Mouse (Mus musculus) CH12.LX (cell line): ENCODE results near the gene Xpo6. TPM values are rescaled to one million over a fixed set of nuclear protein-coding genes. Genes with fewer than 3 reads are reported as not detected.

Experiments
- DNase-seq: peaks from one replicate; pipeline ENCODE4 v3.0.0-alpha.2; 2013; ENCODE audit errors: extremely low read depth
- H3K27ac ChIP-seq: 2 replicates; pipeline ENCODE4 v1.5.1; 2012; ENCODE audit warnings: low read depth, mild to moderate bottlenecking, control low read depth, moderate library complexity; ENCODE audit not compliant: insufficient read depth
- H3K27me3 ChIP-seq: replicated peaks from 2 replicates; pipeline ENCODE3; 2012; ENCODE audit warnings: inconsistent platforms
- H3K36me3 ChIP-seq, 2 experiments: replicated peaks in 1 of 2; 2 replicates each; pipeline versions ENCODE3 to v1.6.1; 2012; ENCODE audit warnings: inconsistent platforms in 1 of 2, low read length in 1 of 2, mild to moderate bottlenecking in 1 of 2, mixed read lengths in 1 of 2, moderate library complexity in 1 of 2; ENCODE audit not compliant: control insufficient read depth in 1 of 2, insufficient read depth in 1 of 2
- H3K4me1 ChIP-seq, 2 experiments: 2 replicates each; pipeline ENCODE4 v1.6.1; 2012; ENCODE audit warnings: inconsistent platforms in 1 of 2, moderate library complexity in 1 of 2; ENCODE audit not compliant: insufficient read depth in 2 of 2, control insufficient read depth in 1 of 2
- H3K4me2 ChIP-seq: 2 replicates; pipeline ENCODE4 v1.6.1; 2012; ENCODE audit warnings: low read depth, mild to moderate bottlenecking, control low read depth; ENCODE audit not compliant: poor library complexity, insufficient read depth, severe bottlenecking
- H3K4me3 ChIP-seq, 3 experiments: fragments of 150-350 bp in 1 of 3; sonication (generic) in 1 of 3; replicated peaks in 1 of 3; 2 replicates each; pipeline versions ENCODE3 to v1.5.1; 2011 to 2012; ENCODE audit warnings: low read depth in 2 of 3, low read length in 2 of 3, mild to moderate bottlenecking in 2 of 3, moderate library complexity in 2 of 3, control low read depth in 1 of 3, improper control_type of control experiment in 1 of 3, inconsistent platforms in 1 of 3, mixed read lengths in 1 of 3; ENCODE audit not compliant: poor library complexity in 1 of 3
- H3K79me2 ChIP-seq: replicated peaks from 2 replicates; pipeline ENCODE4 v1.6.1; 2012; ENCODE audit warnings: mild to moderate bottlenecking, moderate library complexity; ENCODE audit not compliant: control insufficient read depth, poor library complexity, insufficient read depth, severe bottlenecking; ENCODE audit errors: extremely low read depth
- H3K9ac ChIP-seq: 2 replicates; pipeline ENCODE4 v1.6.1; 2012; ENCODE audit warnings: low read depth, mild to moderate bottlenecking, control low read depth, moderate library complexity; ENCODE audit not compliant: insufficient read depth
- H3K9me3 ChIP-seq: replicated peaks from 2 replicates; pipeline ENCODE3; 2012; ENCODE audit warnings: low read length, inconsistent platforms, mixed read lengths
- CHD1 ChIP-seq: IDR thresholded peaks from 2 replicates; pipeline ENCODE4 v1.6.1; 2012; ENCODE audit warnings: low read depth, low read length, improper control_type of control experiment, inconsistent platforms
- CHD2 ChIP-seq: IDR thresholded peaks from 2 replicates; pipeline ENCODE4 v1.6.1; 2011; ENCODE audit warnings: low read length, improper control_type of control experiment
- CTCF ChIP-seq, 2 experiments: IDR thresholded peaks in 1 of 2; conservative IDR thresholded peaks in 1 of 2; 2 replicates each; pipeline ENCODE4 v1.5.1; 2011 to 2012; ENCODE audit warnings: low read depth in 2 of 2, low read length in 2 of 2, improper control_type of control experiment in 1 of 2, inconsistent platforms in 1 of 2, mild to moderate bottlenecking in 1 of 2, moderate library complexity in 1 of 2
- E2F4 ChIP-seq: IDR thresholded peaks from 2 replicates; pipeline ENCODE4 v1.6.1; 2011; ENCODE audit warnings: low read depth, low read length, improper control_type of control experiment; ENCODE audit not compliant: insufficient replicate concordance
- ELF1 ChIP-seq: IDR thresholded peaks from 2 replicates; pipeline ENCODE4 v1.6.1; 2014; ENCODE audit warnings: low read depth, mild to moderate bottlenecking, inconsistent platforms, low read length, improper control_type of control experiment
- EP300 ChIP-seq: IDR thresholded peaks from 2 replicates; pipeline ENCODE4 v1.6.1; 2011; ENCODE audit warnings: low read length, improper control_type of control experiment
- JUN ChIP-seq: IDR thresholded peaks from 2 replicates; pipeline ENCODE4 v1.6.1; 2011; ENCODE audit warnings: low read depth, mild to moderate bottlenecking, low read length, improper control_type of control experiment, moderate library complexity; ENCODE audit not compliant: insufficient read depth
- JUND ChIP-seq: conservative IDR thresholded peaks from 2 replicates; pipeline ENCODE4 v1.6.1; 2011; ENCODE audit warnings: low read depth, low read length, improper control_type of control experiment
- KAT2A ChIP-seq: IDR thresholded peaks from 2 replicates; pipeline ENCODE4 v1.6.1; 2012; ENCODE audit warnings: low read length, improper control_type of control experiment, inconsistent platforms; ENCODE audit not compliant: insufficient replicate concordance
- MAFK ChIP-seq: IDR thresholded peaks from 2 replicates; pipeline ENCODE4 v1.6.1; 2011; ENCODE audit warnings: low read length, improper control_type of control experiment; ENCODE audit not compliant: insufficient replicate concordance
- MAX ChIP-seq: IDR thresholded peaks from 2 replicates; pipeline ENCODE4 v1.6.1; 2011; ENCODE audit warnings: low read length, improper control_type of control experiment
- MAZ ChIP-seq: IDR thresholded peaks from 2 replicates; pipeline ENCODE4 v1.6.1; 2012; ENCODE audit warnings: low read depth, mild to moderate bottlenecking, inconsistent platforms, low read length, improper control_type of control experiment, moderate library complexity
- MYC ChIP-seq: IDR thresholded peaks from 2 replicates; pipeline ENCODE4 v1.6.1; 2011; ENCODE audit warnings: low read depth, mild to moderate bottlenecking, improper control_type of control experiment, low read length
- NELFE ChIP-seq: IDR thresholded peaks from 2 replicates; pipeline ENCODE4 v1.6.1; 2011; ENCODE audit warnings: low read depth, low read length, improper control_type of control experiment
- PAX5 ChIP-seq: IDR thresholded peaks from 2 replicates; pipeline ENCODE4 v1.6.1; 2012; ENCODE audit warnings: low read length, inconsistent platforms, mixed read lengths
- POLR2A ChIP-seq: IDR thresholded peaks from 2 replicates; pipeline ENCODE4 v1.6.1; 2011; ENCODE audit warnings: low read depth, mild to moderate bottlenecking, improper control_type of control experiment, low read length
- RAD21 ChIP-seq: IDR thresholded peaks from 2 replicates; pipeline ENCODE4 v1.6.1; 2011; ENCODE audit warnings: low read depth, mild to moderate bottlenecking, low read length, improper control_type of control experiment, moderate library complexity
- RCOR1 ChIP-seq: conservative IDR thresholded peaks from 2 replicates; pipeline ENCODE4 v1.6.1; 2012; ENCODE audit warnings: low read depth, mild to moderate bottlenecking, inconsistent platforms, low read length, improper control_type of control experiment
- SIN3A ChIP-seq: IDR thresholded peaks from 2 replicates; pipeline ENCODE4 v1.6.1; 2012; ENCODE audit warnings: low read length, improper control_type of control experiment, inconsistent platforms
- SMC3 ChIP-seq: IDR thresholded peaks from 2 replicates; pipeline ENCODE4 v1.6.1; 2011; ENCODE audit warnings: low read depth, low read length, improper control_type of control experiment
- USF2 ChIP-seq: conservative IDR thresholded peaks from 2 replicates; pipeline ENCODE4 v1.6.1; 2011; ENCODE audit warnings: low read depth, low read length, improper control_type of control experiment
- ZNF384 ChIP-seq: IDR thresholded peaks from 2 replicates; pipeline ENCODE4 v1.6.1; 2012; ENCODE audit warnings: low read depth, low read length, improper control_type of control experiment, inconsistent platforms
- dilution Hi-C: fragments of 300-500 bp; cut with MboI; formaldehyde crosslinking; loops from 2 replicates; pipeline ENCODE4 v1.14.3; 2020; ENCODE audit warnings: low sequenced_read_pairs; ENCODE audit not compliant: extremely low pct_unique_long_range_greater_than_20kb, extremely low pct_ligation_motif_present
- in situ Hi-C: fragments of 300-500 bp; cut with MboI; formaldehyde crosslinking; loops from 3 replicates; pipeline ENCODE4 v1.14.3; 2019; ENCODE audit warnings: low sequenced_read_pairs, low pct_ligation_motif_present, low pct_unique_long_range_greater_than_20kb, mixed read lengths
- polyA plus RNA-seq: library from polyadenylated mRNA; unstranded; fragments of >175 nt; gene quantifications from 2 replicates; pipeline ENCODE4 v1.2.1, GENCODE M21; 2012; ENCODE audit warnings: low read depth; ENCODE audit not compliant: insufficient read length
- total RNA-seq, 2 experiments: library from RNA; depleted of rRNA; stranded (reverse); fragments of 300-350 nt in 1 of 2; fragments of >200 nt in 1 of 2; gene quantifications; 2 replicates each; pipeline ENCODE4 v1.2.3; 2012 to 2014

The Xpo6 gene
- total and polyA plus RNA-seq, 3 experiments = 49.9 to 149 (median 79.1) TPM

DNA sequence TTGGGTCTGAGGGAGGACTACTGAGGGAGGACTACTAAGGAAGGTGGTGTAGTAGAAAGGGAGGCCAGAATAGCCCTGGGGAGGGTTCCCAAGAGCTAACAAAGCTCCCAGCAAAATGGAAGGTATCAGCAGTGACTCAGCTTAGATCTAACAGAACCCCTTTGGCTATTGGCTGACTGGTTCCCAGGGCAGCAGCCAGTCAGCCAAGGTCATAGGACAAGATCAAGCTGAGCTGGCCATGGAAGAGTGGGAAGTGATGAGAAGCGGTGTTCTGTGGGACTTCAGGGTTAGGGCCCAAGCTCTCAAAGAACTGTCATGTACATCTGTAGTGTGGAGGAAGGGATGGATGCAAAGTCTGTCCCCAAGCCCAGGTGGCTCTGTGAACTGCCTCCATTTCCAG lies 123.4 kb downstream of the Xpo6 start:
- peaks cover 6 to 8% of the 10 kb centered on the region in 2 experiments for H3K4me1 ChIP-seq
- H3K79me2 ChIP-seq = no peaks in the 10 kb centered on the region
- H3K9ac ChIP-seq = no peak overlapping the region
- H3K27ac ChIP-seq = no peak overlapping the region
- DNase-seq = no peak
- in situ Hi-C loops = no loop called here
- H3K9me3 ChIP-seq = peaks cover 3% of the 10 kb centered on the region
- TF ChIP-seq ELF1 (no peak), MAX (no peak), RCOR1 (no peak), MAZ (no peak), CHD1 (no peak), PAX5 (no peak), USF2 (no peak), E2F4 (no peak), NELFE (no peak), JUN (no peak), MYC (no peak), POLR2A (no peak), KAT2A (no peak)
- no peaks in the 10 kb centered on the region for H3K36me3 ChIP-seq
- no peak overlapping the region for H3K4me3 ChIP-seq
- H3K4me2 ChIP-seq = no peak overlapping the region
- peaks cover 6% of the 10 kb centered on the region for H3K27me3 ChIP-seq
- dilution Hi-C loops = no loop called here

DNA sequence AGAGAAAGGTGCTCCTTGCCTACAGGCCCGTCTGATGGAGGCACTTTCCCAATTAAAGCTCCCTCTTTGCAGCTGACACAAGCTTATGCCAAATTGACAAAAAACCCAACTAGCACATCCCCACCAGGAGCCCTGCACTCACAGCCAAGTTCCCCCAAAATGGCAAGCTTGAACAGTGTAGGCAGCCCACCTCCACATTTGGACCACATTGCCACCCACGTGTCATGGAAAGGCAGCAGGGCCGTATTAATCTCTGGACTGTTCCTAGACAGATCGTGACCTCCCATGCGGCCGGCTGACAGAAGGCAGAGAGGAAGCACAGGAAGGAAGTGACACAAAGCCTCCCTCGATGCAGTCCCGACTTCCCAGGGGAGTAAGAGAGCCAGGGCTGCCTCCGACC lies 125.2 kb downstream of the Xpo6 start:
- peaks cover 6% of the 10 kb centered on the region for H3K27me3 ChIP-seq
- TF ChIP-seq EP300 (no peak), MAFK (no peak), SMC3 (no peak), CHD2 (no peak), RAD21 (no peak), MAX (no peak), SIN3A (no peak), CTCF (conservative IDR thresholded peaks at IDR 0.05 in 1 of 2, IDR thresholded peaks at IDR 0.05 in 1 of 2; ENCODE audit: low read depth in 2 of 2, low read length in 2 of 2) (no peak), JUND (no peak), USF2 (no peak), RCOR1 (no peak), ZNF384 (no peak)
- H3K4me3 ChIP-seq = no peak overlapping the region
- DNase-seq = no peak
- H3K9ac ChIP-seq = no peak overlapping the region
- H3K4me1 ChIP-seq = peaks cover 6 to 8% of the 10 kb centered on the region in 2 experiments
- dilution Hi-C loops (no loop called here), in situ Hi-C loops (no loop called here)
- no peak overlapping the region for H3K27ac ChIP-seq
- H3K79me2 ChIP-seq = no peaks in the 10 kb centered on the region
- H3K4me2 ChIP-seq = no peak overlapping the region; the same call in 1 of the 2 replicates
- H3K9me3 ChIP-seq = peaks cover 3% of the 10 kb centered on the region
- no peaks in the 10 kb centered on the region for H3K36me3 ChIP-seq
